Mouse (Mus musculus) heart, postnatal 36 days (tissue): ENCODE results near the gene March1. TPM values are rescaled to one million over a fixed set of nuclear protein-coding genes. Genes with fewer than 3 reads are reported as not detected.

Experiments
- DNase-seq, 2 experiments: peaks; one replicate each; pipeline ENCODE4 v3.0.0; 2021 to 2022
- intact Hi-C: fragments of 180-260 bp; cut with DNase I; formaldehyde crosslinking; loops from one replicate; pipeline ENCODE4 v1.15.1; 2025
- total RNA-seq, 2 experiments: library from RNA; stranded (reverse); gene quantifications; 2 replicates each; pipeline ENCODE4 v1.2.3; 2021

March1 gene
- total RNA-seq, 2 experiments from 2014 or later: 1.2 to 2.3 TPM

- DNase-seq: no peak
- intact Hi-C loops: no loop called here
Measured at GRCm38 (mm10) chr8:65982039-65982438, 364.3 kb downstream of the March1 start.

GRCm38 (mm10) chr8:65987665-65988064 lies 370.0 kb downstream of the March1 start:
- intact Hi-C loops: no loop called here
- no peak for DNase-seq

- intact Hi-C loops: no loop called here
Measured at GRCm38 (mm10) chr8:66022815-66023214, 405.1 kb downstream of the March1 start.

GRCm38 (mm10) chr8:66033651-66034050 lies 416.0 kb downstream of the March1 start:
- DNase-seq: no peak
- intact Hi-C loops: no loop called here

More at GRCm38 (mm10) chr8:66022815-66023214, 405.1 kb downstream of the March1 start:
- DNase-seq: no peak

- no peak for DNase-seq
- intact Hi-C loops: no loop called here
Measured at GRCm38 (mm10) chr8:66034429-66034828, 416.7 kb downstream of the March1 start.

GRCm38 (mm10) chr8:66094152-66094551 lies 476.5 kb downstream of the March1 start:
- DNase-seq: no peak
- intact Hi-C loops: no loop called here

GRCm38 (mm10) chr8:66098148-66098547 lies 480.4 kb downstream of the March1 start:
- intact Hi-C loops: no loop called here
- DNase-seq: no peak

GRCm38 (mm10) chr8:66119294-66119693 lies 501.6 kb downstream of the March1 start:
- intact Hi-C loops: no loop called here

GRCm38 (mm10) chr8:66159648-66160047 lies 541.9 kb downstream of the March1 start:
- intact Hi-C loops: no loop called here
- no peak for DNase-seq

More at GRCm38 (mm10) chr8:66119294-66119693, 501.6 kb downstream of the March1 start:
- no peak for DNase-seq

GRCm38 (mm10) chr8:66166835-66167234 lies 549.1 kb downstream of the March1 start:
- intact Hi-C loops: no loop called here

GRCm38 (mm10) chr8:66167405-66168173 lies 549.9 kb downstream of the March1 start:
- intact Hi-C loops: no loop called here
- DNase-seq: no peak

More at GRCm38 (mm10) chr8:66166835-66167234, 549.1 kb downstream of the March1 start:
- no peak for DNase-seq

- intact Hi-C loops: no loop called here
- no peak for DNase-seq
Measured at GRCm38 (mm10) chr8:66179336-66179735, 561.6 kb downstream of the March1 start.

- no peak for DNase-seq
Measured at GRCm38 (mm10) chr8:66181265-66181664, 563.6 kb downstream of the March1 start.

GRCm38 (mm10) chr8:66182257-66182656 lies 564.6 kb downstream of the March1 start:
- intact Hi-C loops: no loop called here
- no peak for DNase-seq

More at GRCm38 (mm10) chr8:66181265-66181664, 563.6 kb downstream of the March1 start:
- intact Hi-C loops: no loop called here

- intact Hi-C loops: no loop called here
- DNase-seq: no peak
Measured at GRCm38 (mm10) chr8:66183454-66183853, 565.8 kb downstream of the March1 start.

GRCm38 (mm10) chr8:66185226-66185625 lies 567.5 kb downstream of the March1 start:
- no peak for DNase-seq
- intact Hi-C loops: no loop called here

GRCm38 (mm10) chr8:66194416-66194815 lies 576.7 kb downstream of the March1 start:
- peak in 1 of 2 experiments; percentile 2 for DNase-seq
- intact Hi-C loops: no loop called here

- no peak for DNase-seq
- intact Hi-C loops: no loop called here
Measured at GRCm38 (mm10) chr8:66200169-66200568, 582.5 kb downstream of the March1 start.

- DNase-seq: no peak
- intact Hi-C loops: no loop called here
Measured at GRCm38 (mm10) chr8:66203814-66204438, 586.2 kb downstream of the March1 start.

- intact Hi-C loops: no loop called here
Measured at GRCm38 (mm10) chr8:66209553-66209952, 591.9 kb downstream of the March1 start.

GRCm38 (mm10) chr8:66210294-66210693 lies 592.6 kb downstream of the March1 start:
- DNase-seq: no peak
- intact Hi-C loops: no loop called here

More at GRCm38 (mm10) chr8:66209553-66209952, 591.9 kb downstream of the March1 start:
- no peak for DNase-seq

- no peak for DNase-seq
- intact Hi-C loops: no loop called here
Measured at GRCm38 (mm10) chr8:66219974-66220373, 602.3 kb downstream of the March1 start.
